Mouse (Mus musculus): ENCODE results near the gene Tmem120b.
"Not testable (repeated sequence)": the region's sequence is repeated elsewhere in the genome, so short reads cannot be mapped to it uniquely, and the experiment has no call there.

Tmem120b gene

DNA sequence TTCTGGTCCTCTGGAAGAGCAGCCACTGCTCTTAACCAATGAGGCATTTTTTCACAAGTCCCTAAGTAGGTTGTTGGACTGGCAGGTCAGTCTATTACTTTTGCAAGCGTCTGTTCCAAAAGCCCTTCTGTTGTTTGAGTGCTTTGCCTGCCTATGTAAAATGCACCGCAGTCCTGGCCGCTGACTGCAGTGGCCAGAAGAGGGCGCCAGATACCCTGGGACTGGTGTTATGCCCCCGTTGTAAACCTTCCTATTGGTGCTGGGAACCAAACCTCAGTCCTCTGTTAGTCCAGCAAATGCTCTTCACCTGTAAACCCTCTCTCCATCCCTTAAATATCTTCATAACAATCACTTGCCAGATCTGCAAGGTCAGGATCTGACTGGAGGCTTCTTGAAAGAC, 16.5 kb upstream of the Tmem120b start:
- DNase-seq (ENCODE audit: low spot score in 2 of 2): no peak

DNA sequence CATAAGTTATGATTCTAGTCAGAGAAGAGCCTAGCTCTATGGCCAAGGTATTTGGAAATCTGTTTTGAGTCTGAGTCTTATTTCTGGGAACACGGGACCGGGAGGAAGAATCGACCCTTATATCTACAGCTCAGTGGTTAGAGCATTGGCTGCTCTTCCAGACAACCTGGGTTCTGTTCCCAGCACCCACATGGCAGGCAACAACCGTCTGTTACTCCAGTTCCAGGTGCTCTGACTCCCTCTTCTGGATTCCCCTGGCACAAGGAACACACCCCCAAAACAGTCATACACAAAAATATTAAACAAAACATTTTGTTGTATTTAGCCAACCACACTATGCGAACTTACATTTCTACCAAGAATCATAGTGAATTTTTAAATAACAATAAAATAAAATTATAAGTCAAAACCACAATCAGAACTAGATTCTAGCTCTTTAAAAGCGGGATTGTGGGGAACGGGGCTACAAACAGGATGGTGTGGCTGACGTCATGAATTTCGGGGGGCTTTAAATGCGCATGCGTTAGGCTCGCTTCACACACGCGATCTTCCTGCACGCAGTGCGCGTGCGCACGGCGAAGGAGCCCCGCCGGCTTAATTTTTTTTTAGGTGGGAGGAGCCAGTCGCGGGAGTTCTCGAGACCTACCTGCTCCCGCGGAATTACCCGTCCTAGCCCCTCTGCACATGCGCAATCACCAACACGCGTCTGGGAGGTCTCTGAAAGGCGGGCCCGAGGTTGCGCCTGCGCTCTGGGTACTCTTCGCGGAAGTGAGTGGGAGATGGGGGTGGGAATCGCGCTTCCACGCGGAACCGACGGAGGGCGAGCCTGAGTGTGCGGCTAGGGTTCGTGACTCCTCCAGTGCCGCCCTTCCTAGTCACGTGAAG, 10.6 kb upstream of the Tmem120b start:
- DNase-seq (ENCODE audit: low spot score in 2 of 2): peak; percentile 99

DNA sequence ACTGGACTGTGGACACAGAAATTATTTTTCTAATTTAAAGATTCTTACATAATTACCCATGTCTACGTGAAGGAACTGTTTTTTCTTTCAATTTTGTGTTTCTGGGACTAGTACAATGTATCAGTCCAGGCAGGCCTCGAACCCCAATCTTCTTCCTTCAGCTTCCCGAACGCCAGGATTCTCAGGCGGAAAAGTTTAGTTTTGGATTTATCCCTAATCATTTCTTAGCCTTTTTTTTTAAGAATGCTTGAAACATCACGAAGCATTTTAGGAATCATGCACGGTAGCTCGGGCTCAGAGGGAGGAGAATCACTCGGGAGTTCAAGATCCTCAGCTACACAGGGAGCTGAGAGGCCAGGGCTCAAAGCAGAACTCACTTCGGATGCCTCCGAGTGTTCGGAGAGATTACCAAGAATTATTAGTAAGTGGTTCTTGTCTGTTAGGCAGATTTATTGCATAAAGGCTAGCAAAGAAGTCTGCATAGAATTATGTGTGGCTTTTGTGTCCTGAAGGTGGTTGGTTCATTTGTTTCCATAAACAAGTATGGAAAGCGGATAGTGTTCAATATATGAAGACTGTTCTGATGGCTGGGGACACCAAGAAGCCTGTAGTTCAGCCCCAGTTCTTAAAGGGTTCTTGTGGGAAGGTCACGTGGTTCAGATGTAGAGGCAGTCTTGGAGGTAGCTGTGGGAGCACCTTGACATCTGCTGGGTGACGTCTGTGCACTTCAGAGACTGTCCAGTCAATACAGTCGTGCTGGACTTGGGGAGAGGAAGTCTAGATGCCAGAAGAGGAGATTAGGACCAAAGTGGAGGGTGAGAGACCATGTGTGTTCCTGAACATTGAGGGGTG, 9.7 kb upstream of the Tmem120b start:
- DNase-seq (ENCODE audit: low spot score in 2 of 2): no peak

DNA sequence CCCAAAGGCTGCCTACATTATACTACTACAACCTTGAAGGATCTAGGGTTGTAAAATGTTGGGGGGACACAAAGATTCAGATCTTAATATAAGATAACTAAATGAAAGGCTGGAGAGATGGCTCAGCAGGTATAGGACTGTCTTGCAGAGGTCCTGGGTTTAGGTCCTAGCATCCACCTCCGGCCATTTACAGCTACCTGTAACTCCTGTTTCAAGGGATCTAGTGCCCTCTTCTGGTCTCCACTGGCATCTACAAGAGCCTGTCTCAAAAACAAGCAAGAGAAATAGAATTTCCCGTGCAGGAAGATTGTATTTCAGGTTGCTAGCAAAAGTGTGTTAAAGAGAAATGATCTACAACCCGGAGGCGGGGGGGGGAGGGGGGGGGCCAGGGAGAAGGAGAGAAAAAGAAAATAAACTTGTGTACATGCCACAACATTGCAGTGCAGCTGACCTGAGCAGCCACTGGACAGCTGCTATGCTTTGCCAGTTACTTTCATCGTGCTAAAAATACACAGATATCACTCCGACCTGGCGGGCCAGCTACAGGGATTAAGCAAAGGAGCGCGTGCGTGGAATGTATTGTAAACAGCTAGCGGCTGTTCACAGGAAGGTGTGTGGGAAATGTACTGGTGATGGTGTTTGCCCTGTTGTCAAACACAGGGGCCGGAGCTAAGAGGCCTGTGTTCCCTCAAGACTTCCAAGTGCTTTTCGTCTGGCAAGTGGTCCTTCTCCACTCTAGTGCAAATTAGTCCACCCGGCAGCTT, 8.3 kb upstream of the Tmem120b start:
- peak in 1 of 2 experiments; percentile 49 for DNase-seq (ENCODE audit: low spot score in 2 of 2)

DNA sequence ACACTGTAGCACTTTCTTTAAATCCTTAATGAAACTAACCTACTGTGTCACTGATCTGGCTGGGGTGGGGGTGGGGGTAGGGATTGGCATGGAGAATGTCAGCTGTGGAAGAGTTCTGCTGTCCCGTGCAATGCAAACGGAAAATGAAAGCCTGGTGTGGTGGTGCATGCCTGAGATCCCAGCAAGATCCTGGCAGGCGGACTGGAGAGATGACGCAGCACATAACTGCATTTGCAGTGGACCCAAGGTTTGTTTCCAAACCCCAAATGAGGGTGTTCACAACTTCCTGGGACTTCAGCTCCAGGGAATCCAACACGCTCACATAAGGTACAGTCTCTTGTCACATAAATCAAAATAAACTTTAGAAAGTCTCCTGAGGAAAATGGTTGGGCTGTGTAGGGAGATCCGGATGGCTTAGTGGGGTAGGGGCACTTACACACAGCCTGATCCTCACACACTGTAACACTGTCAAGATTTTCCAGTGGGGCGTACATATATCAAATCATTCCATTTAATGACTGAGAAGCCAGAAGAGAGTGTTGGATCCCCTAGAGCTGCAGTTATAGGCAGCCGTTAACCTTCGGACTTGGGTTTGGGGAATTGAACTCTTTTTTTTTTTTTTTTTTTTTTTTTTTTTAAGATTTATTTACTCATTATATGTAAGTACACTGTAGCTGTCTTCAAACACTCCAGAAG, 7.4 kb upstream of the Tmem120b start:
- DNase-seq (ENCODE audit: low spot score in 2 of 2): no peak

DNA sequence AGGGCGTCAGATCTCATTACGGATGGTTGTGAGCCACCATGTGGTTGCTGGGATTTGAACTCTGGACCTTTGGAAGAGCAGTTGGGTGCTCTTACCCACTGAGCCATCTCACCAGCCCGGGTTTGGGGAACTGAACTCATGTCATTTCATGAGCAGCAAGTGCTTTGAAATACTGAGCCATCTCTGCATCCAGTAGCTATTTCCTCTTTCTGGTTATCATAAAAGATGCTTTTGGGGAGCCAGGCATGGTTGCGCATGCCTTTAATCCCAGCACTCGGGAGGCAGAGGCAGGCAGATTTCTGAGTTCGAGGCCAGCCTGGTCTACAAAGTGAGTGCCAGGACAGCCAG, 6.8 kb upstream of the Tmem120b start:
- not testable (repeated sequence) for DNase-seq (ENCODE audit: low spot score in 2 of 2)

DNA sequence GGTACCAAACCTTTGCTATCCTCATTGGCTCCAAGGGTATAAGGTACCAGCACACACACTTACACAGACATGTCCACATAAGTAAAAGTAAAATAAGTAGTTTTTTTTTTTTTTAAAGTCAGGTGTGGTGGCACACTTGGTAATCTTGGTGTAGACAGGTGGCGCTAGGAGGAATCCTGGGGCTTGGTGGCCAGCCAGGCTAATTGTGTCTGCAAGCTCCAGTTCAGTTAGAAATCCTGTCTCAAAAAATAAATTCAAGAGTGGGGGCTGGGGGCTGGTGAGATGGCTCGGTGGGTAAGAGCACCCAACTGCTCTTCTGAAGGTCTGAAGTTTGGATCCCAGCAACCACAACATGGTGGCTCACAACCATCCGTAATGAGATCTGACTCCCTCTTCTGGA, 5.1 kb upstream of the Tmem120b start:
- DNase-seq (ENCODE audit: low spot score in 2 of 2): no peak

DNA sequence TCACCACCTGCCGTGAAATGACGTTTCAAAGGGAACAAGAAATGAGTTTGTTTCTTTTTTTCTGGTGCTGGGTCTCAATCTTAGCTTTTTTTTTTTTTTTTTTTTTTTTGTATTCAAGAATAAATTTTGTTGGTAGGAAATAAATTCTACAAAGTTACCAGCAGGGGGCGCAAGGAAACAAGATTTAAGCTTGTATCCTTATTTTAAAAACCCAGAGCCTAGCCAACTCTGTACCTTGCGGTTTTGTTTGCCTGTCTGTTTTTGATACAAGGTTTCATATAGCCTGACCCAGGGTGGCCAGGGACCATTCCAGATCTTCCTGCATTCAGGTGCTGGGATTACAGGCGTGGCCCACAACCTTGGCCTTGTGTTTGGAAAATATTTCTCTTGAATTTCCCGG, 4.0 kb upstream of the Tmem120b start:
- DNase-seq (ENCODE audit: low spot score in 2 of 2): peak; percentile 62 to 66

DNA sequence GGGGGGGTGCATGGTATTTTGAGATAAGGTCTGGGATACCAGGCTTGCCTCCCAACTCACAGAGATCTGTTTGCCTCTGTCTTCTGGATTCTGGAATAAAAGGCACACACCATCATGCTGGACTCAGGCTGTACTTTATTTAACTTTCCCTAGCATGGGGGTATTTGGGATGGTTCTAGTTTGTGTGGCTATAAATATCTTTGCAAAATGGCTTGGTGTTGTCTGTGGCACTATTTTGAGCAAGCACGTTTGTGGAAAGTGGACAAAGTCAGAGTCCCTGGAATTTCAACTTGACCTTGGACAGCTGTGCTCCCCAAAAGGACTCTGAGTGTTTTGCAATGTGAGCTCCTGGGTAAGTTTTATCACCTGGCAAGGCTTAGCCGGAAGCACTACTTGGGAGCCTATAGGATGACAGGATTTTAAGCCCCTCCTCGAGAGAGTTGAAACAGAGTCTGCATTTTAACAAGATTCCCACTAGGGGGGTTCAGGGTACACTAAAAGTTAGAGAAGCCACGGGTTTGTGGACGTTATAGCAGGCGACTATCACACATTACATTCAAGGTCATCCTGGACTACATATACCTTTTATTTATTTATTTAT, 720 bp upstream of the Tmem120b start:
- DNase-seq (ENCODE audit: low spot score in 2 of 2): no peak

DNA sequence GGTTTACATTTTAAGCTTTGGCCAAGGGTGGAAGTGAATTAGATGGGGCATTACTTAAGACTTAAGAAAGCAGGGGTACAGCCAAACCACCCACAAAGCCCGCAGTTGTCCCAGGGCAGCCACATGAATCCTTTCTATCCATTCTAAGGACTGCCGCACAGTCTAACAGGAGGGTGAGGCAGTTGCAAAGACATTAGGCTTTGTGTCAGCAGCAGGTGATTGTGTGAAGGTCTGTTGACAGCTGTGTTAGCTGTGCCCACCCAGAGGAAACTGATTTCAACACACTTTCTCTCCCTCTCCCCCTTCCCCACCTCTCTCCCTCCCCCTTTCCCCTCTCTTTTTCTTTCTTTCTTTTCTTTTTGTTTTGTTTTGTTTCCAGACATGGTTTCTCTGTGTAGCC, 499 bp downstream of the Tmem120b start:
- DNase-seq (ENCODE audit: low spot score in 2 of 2): no peak

DNA sequence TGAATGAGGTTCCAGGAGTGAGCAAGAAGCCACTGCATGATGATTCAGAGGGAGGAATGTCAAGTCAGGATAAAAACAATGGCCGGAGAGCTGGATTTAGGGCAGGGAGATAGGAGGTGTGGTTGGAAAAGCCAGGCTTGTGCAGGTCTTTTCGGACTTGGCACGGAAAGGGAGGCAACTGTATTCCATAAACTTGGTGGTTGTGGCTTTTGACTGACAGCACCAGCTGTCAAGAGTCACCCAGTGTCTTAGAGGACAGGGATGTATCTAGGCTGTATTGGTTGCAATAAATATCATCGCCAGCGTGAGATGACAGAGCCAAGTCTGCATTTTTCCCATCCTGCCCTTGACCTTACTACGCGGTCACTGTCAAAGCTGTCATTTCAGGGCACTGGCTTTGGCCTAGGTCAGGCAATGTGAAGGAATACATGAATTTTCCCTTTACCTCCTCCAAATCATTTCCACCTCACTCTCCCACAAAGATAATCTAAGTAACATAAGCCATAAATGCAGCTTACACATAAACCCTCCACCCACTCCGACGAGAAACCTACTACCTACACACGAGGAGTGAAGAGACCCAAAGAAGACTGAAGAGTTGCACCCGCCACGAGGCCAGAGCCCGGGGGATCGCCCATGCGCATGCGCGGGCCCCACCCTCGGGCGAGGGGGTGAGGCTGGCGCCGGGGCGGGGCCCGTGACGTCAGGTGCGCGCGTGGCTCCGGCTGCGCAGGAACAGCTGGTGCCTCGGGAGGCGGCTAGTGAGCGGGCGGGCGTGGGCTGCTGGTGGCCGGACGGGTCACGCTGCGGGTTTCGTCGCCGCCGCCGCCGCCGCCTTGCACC, 7.6 kb downstream of the Tmem120b start:
- peak; percentile 90 to 93 for DNase-seq (ENCODE audit: low spot score in 2 of 2)

DNA sequence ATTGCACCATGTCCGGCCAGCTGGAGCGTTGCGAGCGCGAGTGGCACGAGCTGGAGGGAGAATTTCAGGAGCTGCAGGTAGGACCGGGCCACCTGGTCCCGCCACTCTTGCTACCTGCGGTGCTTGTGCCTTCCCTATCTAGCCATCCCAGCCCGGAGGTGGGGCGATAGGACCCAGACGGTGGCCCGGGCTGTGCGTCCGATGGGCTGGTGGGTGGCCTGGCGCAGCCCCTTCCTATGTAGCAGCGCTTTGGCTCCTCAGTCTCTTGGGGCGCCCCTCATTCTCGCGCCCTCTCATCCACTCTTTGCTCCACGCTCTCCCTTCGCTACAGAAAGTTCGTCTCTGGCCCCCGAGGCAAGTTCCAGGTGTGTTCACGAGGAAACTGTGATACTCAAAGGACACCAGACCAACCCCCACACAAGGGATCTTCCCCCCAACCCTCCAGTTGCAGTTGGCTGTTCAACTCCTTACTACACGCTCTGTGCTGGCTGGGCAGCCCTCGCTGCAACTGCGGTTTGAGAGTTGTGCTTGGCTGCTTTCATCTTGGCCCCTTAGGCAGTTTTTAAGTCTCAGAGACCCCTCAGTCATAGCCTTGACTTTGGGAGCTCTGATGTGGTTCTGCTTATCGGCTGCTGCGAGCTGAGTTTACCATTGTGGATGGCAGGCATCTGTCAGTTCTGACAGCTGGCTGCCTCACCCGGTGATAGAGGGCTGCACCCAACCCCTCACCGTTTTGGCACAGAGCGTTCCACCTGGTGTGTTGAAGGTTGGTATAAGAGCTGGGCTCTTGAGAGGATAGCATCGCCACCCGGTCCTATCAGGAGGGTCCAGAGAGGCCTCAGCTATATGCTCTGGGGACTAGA, 8.4 kb downstream of the Tmem120b start:
- peak in 1 of 2 experiments; percentile 28 for DNase-seq (ENCODE audit: low spot score in 2 of 2)

DNA sequence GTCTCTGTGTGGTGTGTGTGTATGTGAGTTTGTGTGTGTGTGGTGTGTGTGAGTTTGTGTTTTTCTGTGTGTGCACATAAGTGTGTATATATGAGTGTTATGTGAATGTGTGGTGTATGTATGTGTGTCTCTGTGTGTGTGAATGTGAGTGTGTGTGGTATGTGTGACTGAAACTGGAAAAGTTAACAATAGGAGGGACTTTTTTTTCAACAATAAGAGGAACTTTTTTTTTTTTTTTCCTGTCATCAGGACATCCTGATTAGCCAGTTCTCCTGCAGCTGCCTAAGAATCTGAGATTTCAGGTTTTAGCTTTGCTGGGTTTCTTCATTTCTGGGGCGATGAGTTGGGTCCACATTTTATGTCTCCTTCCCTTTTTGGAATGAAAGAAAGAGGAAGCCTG, 11.4 kb downstream of the Tmem120b start:
- no peak for DNase-seq (ENCODE audit: low spot score in 2 of 2)

DNA sequence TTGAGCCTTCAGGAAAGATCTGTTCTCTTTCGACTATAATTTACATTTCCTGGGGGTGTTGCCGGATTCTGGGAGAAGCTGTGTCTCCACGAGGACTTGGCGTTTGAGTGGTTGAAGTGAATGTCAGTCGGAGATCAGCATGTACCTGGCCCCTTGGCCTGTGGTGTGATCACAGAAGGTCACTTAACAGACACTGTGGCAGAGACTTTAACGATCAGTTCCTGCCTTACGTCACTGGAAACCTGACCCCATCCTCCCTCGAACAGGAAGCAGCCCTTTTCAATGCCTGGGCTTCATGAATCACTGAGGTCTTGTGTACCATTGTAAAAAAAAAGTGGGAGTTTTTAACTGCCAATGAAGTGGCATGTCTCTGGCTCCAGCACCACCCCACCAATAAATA, 11.8 kb downstream of the Tmem120b start:
- DNase-seq (ENCODE audit: low spot score in 2 of 2): no peak

DNA sequence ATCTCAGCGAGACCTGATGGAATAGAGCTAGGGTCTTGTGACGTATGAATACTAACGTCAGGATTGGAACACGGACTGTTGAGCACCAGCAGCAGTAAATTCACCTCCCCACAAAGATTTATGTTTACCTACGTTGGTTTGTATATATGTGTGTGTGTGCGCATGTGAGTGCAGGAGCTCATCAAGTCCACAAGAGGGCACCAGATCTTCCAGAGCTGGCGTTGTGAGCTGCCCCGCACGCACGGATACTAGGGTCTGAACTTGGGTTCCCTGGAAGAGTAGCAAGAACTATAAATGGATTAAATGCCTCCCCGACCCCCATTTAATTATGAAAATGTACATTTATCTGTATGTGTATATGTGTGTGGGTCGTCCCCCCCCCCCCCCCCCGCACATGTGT, 12.3 kb downstream of the Tmem120b start:
- DNase-seq (ENCODE audit: low spot score in 2 of 2): no peak

DNA sequence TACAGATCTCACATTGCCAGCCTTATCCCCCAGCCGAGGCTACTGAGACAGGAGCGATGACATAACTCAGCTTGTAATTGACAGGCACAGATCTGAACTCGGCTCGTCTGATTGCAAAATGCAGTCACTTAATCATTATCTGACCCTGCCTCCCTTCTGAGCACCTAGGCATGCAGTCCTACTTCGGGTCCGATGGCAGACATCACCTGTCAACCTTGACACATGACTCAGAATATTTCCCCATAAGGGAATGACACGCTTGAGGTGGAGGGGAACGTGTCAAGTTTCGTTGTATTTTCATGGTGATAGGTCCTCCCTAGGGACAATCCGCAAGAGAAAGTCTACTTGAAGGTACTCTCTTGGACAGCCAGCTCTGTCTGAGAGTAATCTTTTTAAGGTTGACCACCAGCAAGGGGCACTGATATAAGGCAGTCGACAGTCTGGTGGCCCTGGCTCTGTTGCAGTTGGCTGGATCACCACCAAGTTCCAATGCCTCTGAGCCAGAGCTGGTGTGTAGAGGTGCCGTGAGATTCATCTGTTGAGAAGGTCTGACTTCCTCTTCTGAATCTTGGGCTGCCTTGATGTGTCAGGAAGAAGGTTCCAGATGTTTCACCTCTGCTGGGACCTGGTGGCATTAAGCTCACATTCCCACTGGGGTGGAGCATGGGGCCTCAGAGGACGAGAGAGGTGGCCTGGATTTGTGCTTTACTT, 15.3 kb downstream of the Tmem120b start:
- no peak for DNase-seq (ENCODE audit: low spot score in 2 of 2)

DNA sequence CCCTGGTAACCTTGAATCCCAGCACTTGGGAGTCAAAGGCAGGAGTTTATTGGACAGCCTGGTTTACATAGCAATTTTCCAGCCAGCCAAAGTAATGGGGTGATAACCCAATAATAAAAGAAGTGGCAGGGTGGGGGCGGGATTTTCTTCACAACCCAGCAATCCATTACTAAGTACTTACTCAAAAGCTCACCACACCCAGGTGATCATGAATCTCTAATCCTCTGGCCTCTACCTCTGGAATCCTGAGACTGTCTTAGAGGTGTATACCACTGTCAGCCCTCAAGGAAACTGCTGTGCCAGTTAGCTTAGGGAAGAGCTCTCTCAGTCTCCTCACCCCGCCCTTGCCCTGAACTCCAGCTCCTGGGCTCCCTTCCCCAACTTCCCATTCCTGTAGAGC, 18.3 kb downstream of the Tmem120b start:
- DNase-seq (ENCODE audit: low spot score in 2 of 2): no peak

DNA sequence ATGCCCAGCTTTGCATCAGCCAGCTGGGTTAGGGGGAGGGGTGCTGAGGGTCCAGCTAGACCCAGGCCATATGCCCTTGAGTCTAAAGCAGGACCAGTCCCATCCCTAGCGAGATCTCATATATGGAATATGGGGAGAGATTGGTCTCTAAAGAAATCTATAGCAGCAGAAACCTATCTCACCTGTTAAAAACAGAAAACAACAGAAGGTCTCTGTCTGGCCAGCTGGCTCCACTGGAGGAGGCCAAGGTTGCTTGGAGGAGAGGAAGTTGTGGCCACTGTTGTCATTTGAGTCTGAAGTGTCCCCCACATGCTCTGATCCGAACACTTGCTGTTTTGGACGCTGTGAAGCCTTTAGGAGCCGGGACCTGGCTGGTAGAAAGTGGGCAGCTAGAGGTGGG, 20.6 kb downstream of the Tmem120b start:
- no peak for DNase-seq (ENCODE audit: low spot score in 2 of 2)
